Mouse (Mus musculus) C2C12 (cell line): ENCODE results near the gene Elf3. TPM values are rescaled to one million over a fixed set of nuclear protein-coding genes. Genes with fewer than 3 reads are reported as not detected.

ENCODE experiments used
- H3K27me3 ChIP-seq: one replicate; pipeline ENCODE4 v1.6.1; 2011; ENCODE audit not compliant: control insufficient read depth, insufficient read depth, insufficient read length
- H3K36me3 ChIP-seq: one replicate; pipeline ENCODE4 v1.6.1; 2011; ENCODE audit not compliant: control insufficient read depth, insufficient read depth
- H3K4me3 ChIP-seq: one replicate; pipeline ENCODE4 v1.5.1; 2011; ENCODE audit warnings: mild to moderate bottlenecking, control low read depth; ENCODE audit not compliant: poor library complexity, insufficient read depth, severe bottlenecking
- H3K79me2 ChIP-seq: one replicate; pipeline ENCODE4 v1.6.1; 2011; ENCODE audit not compliant: control insufficient read depth, insufficient read depth
- H3K79me3 ChIP-seq: one replicate; pipeline ENCODE4 v1.6.1; 2011; ENCODE audit warnings: low read depth, control low read depth
- H3ac ChIP-seq: one replicate; pipeline ENCODE3; 2011; ENCODE audit warnings: low read depth; ENCODE audit not compliant: control insufficient read depth, insufficient read length
- CEBPB ChIP-seq: IDR thresholded peaks from one replicate; pipeline ENCODE4 v1.6.1; 2011; ENCODE audit warnings: low read depth, mild to moderate bottlenecking, control low read depth, moderate library complexity
- CTCF ChIP-seq: IDR thresholded peaks from one replicate; pipeline ENCODE4 v1.5.1; 2011; ENCODE audit not compliant: control insufficient read depth, insufficient read depth, insufficient read length
- FOSL1 ChIP-seq: IDR thresholded peaks from one replicate; pipeline ENCODE4 v1.8.0; 2011; ENCODE audit warnings: mild to moderate bottlenecking, low read length; ENCODE audit not compliant: poor library complexity, insufficient read depth, severe bottlenecking
- MAX ChIP-seq: IDR thresholded peaks from one replicate; pipeline ENCODE4 v1.6.1; 2011; ENCODE audit warnings: mild to moderate bottlenecking, control low read depth
- MYOD1 ChIP-seq: IDR thresholded peaks from one replicate; pipeline ENCODE4 v1.6.1; 2011; ENCODE audit warnings: low read depth; ENCODE audit not compliant: control insufficient read depth, insufficient read length
- MYOG ChIP-seq: IDR thresholded peaks from one replicate; pipeline ENCODE4 v1.6.1; 2011; ENCODE audit not compliant: control insufficient read depth, insufficient read length; ENCODE audit errors: extremely low read depth
- USF1 ChIP-seq: IDR thresholded peaks from one replicate; pipeline ENCODE4 v1.6.1; 2011; ENCODE audit warnings: low read depth, mild to moderate bottlenecking, control low read depth, moderate library complexity
- long read RNA-seq, 2 experiments: library from polyadenylated mRNA; unstranded; transcript quantifications; one replicate each; pipeline ENCODE4 v2.0.0; 2019 to 2020
- polyA plus RNA-seq: library from polyadenylated mRNA; unstranded; fragments of >200 nt; fragmentation: generic; extraction: Trizol; gene quantifications from one replicate; pipeline ENCODE4 v1.2.1, GENCODE M21; 2012; ENCODE audit warnings: missing spikeins

Gene Elf3
- not detected for polyA plus RNA-seq
- long read RNA-seq, experiment 1 = 0 reads
- long read RNA-seq, experiment 2 = 0 reads

DNA sequence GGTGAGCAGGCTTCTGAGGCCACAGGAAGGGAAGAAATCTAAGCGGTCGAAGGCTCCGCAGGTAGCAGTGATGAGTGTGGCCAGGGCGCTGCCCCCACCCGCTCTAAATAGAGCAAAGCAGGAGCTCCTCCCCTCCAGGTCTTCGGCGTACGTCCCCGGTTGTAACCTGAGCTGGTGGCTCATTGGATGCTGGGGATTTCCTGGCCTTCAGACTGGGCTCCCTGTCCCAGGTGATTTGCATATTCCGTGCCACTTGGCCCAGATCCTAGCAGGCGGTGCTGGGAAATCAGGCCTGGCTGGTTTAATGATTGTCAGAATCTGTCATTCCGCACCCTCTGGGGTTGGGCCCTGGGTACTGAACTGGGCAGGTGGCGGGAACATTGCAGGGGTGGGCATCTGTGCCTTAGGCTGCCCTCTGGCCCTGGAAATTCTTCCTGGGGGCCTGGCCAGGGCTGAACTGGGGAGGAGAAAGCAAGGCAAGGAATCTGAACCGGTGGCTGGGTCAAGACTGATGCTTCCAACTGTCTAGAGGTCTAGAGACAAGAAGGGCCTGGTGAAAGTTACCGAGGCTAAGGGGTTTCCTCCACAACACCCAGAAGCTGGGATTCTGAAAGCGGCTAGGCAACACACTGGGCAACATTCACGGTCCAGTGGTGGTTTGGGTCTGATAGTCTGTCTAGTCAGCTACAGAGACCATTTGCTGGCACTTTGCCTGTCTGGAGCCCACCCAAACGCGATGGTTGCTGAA is at the start of gene Elf3:
Gene Elf3, minus strand, starts transcription at position 189 of the 748 bp plus-strand sequence.
- TF ChIP-seq MAX (no peak), USF1 (no peak), CTCF (no peak), FOSL1 (no peak), MYOD1 (no peak), MYOG (no peak), CEBPB (no peak)
- Histone ChIP-seq H3K79me2 (no peaks in the 10 kb centered on the region), H3K27me3 (no peaks in the 10 kb centered on the region), H3K36me3 (peaks cover 2% of the 10 kb centered on the region), H3K79me3 (no peaks in the 10 kb centered on the region), H3ac (peak within 1 kb of the TSS; percentile 19), H3K4me3 (no peak within 1 kb of the TSS)

DNA sequence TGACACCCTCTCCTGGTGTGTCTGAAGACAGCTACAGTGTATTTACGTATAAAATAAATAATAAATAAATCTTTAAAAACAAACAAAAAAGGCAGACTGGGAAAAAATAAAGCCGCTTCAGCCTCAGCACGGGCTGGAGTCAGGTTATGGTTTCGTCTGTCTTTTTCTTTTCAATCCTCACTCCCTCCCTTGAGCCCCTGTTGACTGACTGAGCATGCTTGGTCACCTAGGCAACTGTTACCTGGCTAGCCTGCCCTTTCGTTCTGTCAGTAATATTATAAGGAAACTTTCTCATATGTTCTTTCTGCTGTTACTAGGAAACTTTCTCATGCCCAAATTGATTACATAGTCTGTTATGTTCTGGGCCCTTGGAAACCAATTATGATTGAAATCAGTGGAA is 32.5 kb upstream of the Elf3 start:
- H3K4me3 ChIP-seq = no peak overlapping the region
- H3K36me3 ChIP-seq = no peaks in the 10 kb centered on the region
- H3K79me3 ChIP-seq = no peaks in the 10 kb centered on the region
- TF ChIP-seq CTCF = no peak
- TF ChIP-seq MYOD1 = no peak
- TF ChIP-seq MAX = no peak
- no peak for TF ChIP-seq USF1
- no peak for TF ChIP-seq CEBPB
- TF ChIP-seq FOSL1 = no peak
- TF ChIP-seq MYOG = no peak
- H3K79me2 ChIP-seq = no peaks in the 10 kb centered on the region
- no peaks in the 10 kb centered on the region for H3K27me3 ChIP-seq
- H3ac ChIP-seq = no peak overlapping the region

DNA sequence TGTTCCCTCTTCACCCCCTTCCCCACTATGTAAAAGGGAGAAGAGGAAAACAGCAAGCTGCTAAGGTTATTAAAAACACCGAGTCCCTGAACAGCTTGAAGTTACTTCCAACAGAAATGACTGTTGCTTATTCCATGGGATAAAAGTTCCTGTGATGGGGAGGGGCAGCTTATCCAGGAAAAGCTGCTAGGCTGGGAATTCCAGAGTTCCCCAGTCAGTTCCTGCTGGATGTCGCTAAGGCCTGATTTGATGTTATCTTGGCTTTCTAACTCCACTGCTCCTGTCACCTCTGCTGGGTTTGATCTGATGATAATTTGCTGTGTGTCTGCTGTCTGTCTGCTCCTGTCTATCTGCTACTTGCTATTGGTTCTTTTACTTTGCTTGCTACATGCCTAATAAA is 27.9 kb upstream of the Elf3 start:
- H3K79me2 ChIP-seq = no peaks in the 10 kb centered on the region
- H3K36me3 ChIP-seq = no peaks in the 10 kb centered on the region

DNA sequence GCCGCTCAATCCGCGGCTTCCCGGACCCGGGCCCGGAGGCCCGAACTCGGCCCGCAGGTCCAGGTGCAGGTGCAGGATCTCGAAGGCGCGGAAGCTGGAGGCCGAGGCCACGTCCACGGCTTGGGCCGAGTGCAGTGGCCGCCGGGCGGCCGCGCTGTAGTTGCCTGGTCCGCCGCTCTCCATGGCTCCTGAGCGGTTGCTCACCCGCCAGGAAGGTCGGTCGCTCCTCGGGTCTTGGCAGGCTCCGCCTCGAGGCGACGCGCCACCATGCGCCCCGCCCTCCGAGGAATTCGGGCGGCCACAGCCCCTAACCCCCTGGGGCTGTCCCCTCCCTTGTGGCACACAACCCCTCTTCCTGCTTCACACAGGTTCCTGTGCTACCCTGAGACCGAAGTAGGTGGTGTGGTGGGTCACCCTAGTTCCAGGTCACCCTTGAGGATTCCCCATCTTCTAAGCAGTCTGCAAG is 25.5 kb upstream of the Elf3 start, which contains the start of gene Rnpep:
Gene Rnpep, minus strand, starts transcription at position 259 of the 466 bp plus-strand sequence.
- peak within 1 kb of the TSS; percentile 92 for H3ac ChIP-seq
- TF ChIP-seq USF1 = no peak
- no peak for TF ChIP-seq MAX
- TF ChIP-seq MYOG = no peak
- no peak for TF ChIP-seq CEBPB
- TF ChIP-seq FOSL1 = no peak
- TF ChIP-seq CTCF = no peak
- TF ChIP-seq MYOD1 = no peak
- H3K4me3 ChIP-seq = peak within 1 kb of the TSS; percentile 52
- peaks cover 1% of the 10 kb centered on the region for H3K79me3 ChIP-seq
- H3K27me3 ChIP-seq = no peaks in the 10 kb centered on the region
- no peaks in the 10 kb centered on the region for H3K79me2 ChIP-seq
- H3K36me3 ChIP-seq = no peaks in the 10 kb centered on the region

More for the DNA sequence above, 27.9 kb upstream of the Elf3 start:
- no peak overlapping the region for H3K4me3 ChIP-seq
- no peak overlapping the region for H3ac ChIP-seq
- no peaks in the 10 kb centered on the region for H3K27me3 ChIP-seq
- peaks cover 1% of the 10 kb centered on the region for H3K79me3 ChIP-seq
- no peak for TF ChIP-seq MYOD1
- no peak for TF ChIP-seq MYOG
- no peak for TF ChIP-seq FOSL1
- TF ChIP-seq CTCF = no peak
- TF ChIP-seq USF1 = no peak
- TF ChIP-seq MAX = no peak
- no peak for TF ChIP-seq CEBPB

DNA sequence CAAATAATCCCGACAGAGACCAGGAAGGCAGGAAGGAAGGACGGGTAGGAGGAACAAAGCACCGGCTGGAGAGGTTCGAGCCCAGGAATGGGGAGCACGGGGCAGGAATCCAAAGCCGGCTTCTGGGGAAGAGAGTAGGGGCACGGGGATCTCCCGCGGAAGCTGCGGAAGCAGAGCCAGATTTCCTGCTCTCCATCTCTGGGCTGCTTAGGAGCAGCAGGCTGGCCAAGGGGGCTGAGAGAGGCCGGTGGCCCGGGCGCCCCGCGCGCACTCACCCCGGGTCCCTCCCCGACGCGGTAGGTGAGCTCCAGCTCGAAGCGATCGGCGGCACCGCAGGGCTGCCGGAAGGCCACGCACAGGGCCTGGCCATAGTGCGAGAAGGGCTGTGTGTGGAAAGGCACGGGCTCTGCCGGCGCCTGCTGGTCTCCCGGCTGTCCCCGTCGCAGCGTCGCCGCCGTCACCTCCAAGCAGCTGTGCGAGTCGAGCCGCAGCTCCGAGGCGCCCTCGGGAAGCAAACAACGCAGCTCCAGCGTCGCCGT is 25.0 kb upstream of the Elf3 start:
- peaks cover 3% of the 10 kb centered on the region for H3K36me3 ChIP-seq
- H3K79me2 ChIP-seq = no peaks in the 10 kb centered on the region
- H3K27me3 ChIP-seq = no peaks in the 10 kb centered on the region
- H3K79me3 ChIP-seq = peaks cover 1% of the 10 kb centered on the region
- no peak for TF ChIP-seq CTCF
- no peak for TF ChIP-seq MYOD1
- TF ChIP-seq CEBPB = no peak
- TF ChIP-seq MYOG = no peak
- no peak for TF ChIP-seq FOSL1
- no peak for TF ChIP-seq MAX
- no peak for TF ChIP-seq USF1
- H3ac ChIP-seq = peak overlapping the region; percentile 92
- peak overlapping the region; percentile 52 for H3K4me3 ChIP-seq
